Mouse (Mus musculus) CH12.LX (cell line): ENCODE measurements around the gene Ddn. TPM values are rescaled to one million over a fixed set of nuclear protein-coding genes. Genes with fewer than 3 reads are reported as not detected.

ENCODE experiments used
- DNase-seq: peaks from one replicate; pipeline ENCODE4 v3.0.0-alpha.2; 2013; ENCODE audit errors: extremely low read depth
- H3K27ac ChIP-seq: 2 replicates; pipeline ENCODE4 v1.5.1; 2012; ENCODE audit warnings: low read depth, mild to moderate bottlenecking, control low read depth, moderate library complexity; ENCODE audit not compliant: insufficient read depth
- H3K27me3 ChIP-seq: replicated peaks from 2 replicates; pipeline ENCODE3; 2012; ENCODE audit warnings: inconsistent platforms
- H3K36me3 ChIP-seq, 2 experiments: replicated peaks in 1 of 2; 2 replicates each; pipeline versions ENCODE3 to v1.6.1; 2012; ENCODE audit warnings: inconsistent platforms in 1 of 2, low read length in 1 of 2, mild to moderate bottlenecking in 1 of 2, mixed read lengths in 1 of 2, moderate library complexity in 1 of 2; ENCODE audit not compliant: control insufficient read depth in 1 of 2, insufficient read depth in 1 of 2
- H3K4me1 ChIP-seq, 2 experiments: 2 replicates each; pipeline ENCODE4 v1.6.1; 2012; ENCODE audit warnings: inconsistent platforms in 1 of 2, moderate library complexity in 1 of 2; ENCODE audit not compliant: insufficient read depth in 2 of 2, control insufficient read depth in 1 of 2
- H3K4me2 ChIP-seq: 2 replicates; pipeline ENCODE4 v1.6.1; 2012; ENCODE audit warnings: low read depth, mild to moderate bottlenecking, control low read depth; ENCODE audit not compliant: poor library complexity, insufficient read depth, severe bottlenecking
- H3K4me3 ChIP-seq, 3 experiments: fragments of 150-350 bp in 1 of 3; sonication (generic) in 1 of 3; replicated peaks in 1 of 3; 2 replicates each; pipeline versions ENCODE3 to v1.5.1; 2011 to 2012; ENCODE audit warnings: low read depth in 2 of 3, low read length in 2 of 3, mild to moderate bottlenecking in 2 of 3, moderate library complexity in 2 of 3, control low read depth in 1 of 3, improper control_type of control experiment in 1 of 3, inconsistent platforms in 1 of 3, mixed read lengths in 1 of 3; ENCODE audit not compliant: poor library complexity in 1 of 3
- H3K79me2 ChIP-seq: replicated peaks from 2 replicates; pipeline ENCODE4 v1.6.1; 2012; ENCODE audit warnings: mild to moderate bottlenecking, moderate library complexity; ENCODE audit not compliant: control insufficient read depth, poor library complexity, insufficient read depth, severe bottlenecking; ENCODE audit errors: extremely low read depth
- H3K9ac ChIP-seq: 2 replicates; pipeline ENCODE4 v1.6.1; 2012; ENCODE audit warnings: low read depth, mild to moderate bottlenecking, control low read depth, moderate library complexity; ENCODE audit not compliant: insufficient read depth
- H3K9me3 ChIP-seq: replicated peaks from 2 replicates; pipeline ENCODE3; 2012; ENCODE audit warnings: low read length, inconsistent platforms, mixed read lengths
- CTCF ChIP-seq, 2 experiments: IDR thresholded peaks in 1 of 2; conservative IDR thresholded peaks in 1 of 2; 2 replicates each; pipeline ENCODE4 v1.5.1; 2011 to 2012; ENCODE audit warnings: low read depth in 2 of 2, low read length in 2 of 2, improper control_type of control experiment in 1 of 2, inconsistent platforms in 1 of 2, mild to moderate bottlenecking in 1 of 2, moderate library complexity in 1 of 2
- E2F4 ChIP-seq: IDR thresholded peaks from 2 replicates; pipeline ENCODE4 v1.6.1; 2011; ENCODE audit warnings: low read depth, low read length, improper control_type of control experiment; ENCODE audit not compliant: insufficient replicate concordance
- ELF1 ChIP-seq: IDR thresholded peaks from 2 replicates; pipeline ENCODE4 v1.6.1; 2014; ENCODE audit warnings: low read depth, mild to moderate bottlenecking, inconsistent platforms, low read length, improper control_type of control experiment
- EP300 ChIP-seq: IDR thresholded peaks from 2 replicates; pipeline ENCODE4 v1.6.1; 2011; ENCODE audit warnings: low read length, improper control_type of control experiment
- ETS1 ChIP-seq: conservative IDR thresholded peaks from 2 replicates; pipeline ENCODE4 v1.6.1; 2012; ENCODE audit warnings: low read depth, mild to moderate bottlenecking, inconsistent platforms, low read length, improper control_type of control experiment, moderate library complexity
- GABPA ChIP-seq: IDR thresholded peaks from 2 replicates; pipeline ENCODE4 v1.6.1; 2012; ENCODE audit warnings: low read depth, low read length, improper control_type of control experiment, inconsistent platforms; ENCODE audit not compliant: insufficient replicate concordance
- HCFC1 ChIP-seq: IDR thresholded peaks from 2 replicates; pipeline ENCODE4 v1.6.1; 2012; ENCODE audit warnings: low read depth, mild to moderate bottlenecking, inconsistent platforms, low read length, improper control_type of control experiment
- IRF4 ChIP-seq: IDR thresholded peaks from 2 replicates; pipeline ENCODE4 v1.6.1; 2014; ENCODE audit warnings: low read depth, mild to moderate bottlenecking, inconsistent platforms, low read length, improper control_type of control experiment
- JUND ChIP-seq: conservative IDR thresholded peaks from 2 replicates; pipeline ENCODE4 v1.6.1; 2011; ENCODE audit warnings: low read depth, low read length, improper control_type of control experiment
- KAT2A ChIP-seq: IDR thresholded peaks from 2 replicates; pipeline ENCODE4 v1.6.1; 2012; ENCODE audit warnings: low read length, improper control_type of control experiment, inconsistent platforms; ENCODE audit not compliant: insufficient replicate concordance
- MAX ChIP-seq: IDR thresholded peaks from 2 replicates; pipeline ENCODE4 v1.6.1; 2011; ENCODE audit warnings: low read length, improper control_type of control experiment
- MAZ ChIP-seq: IDR thresholded peaks from 2 replicates; pipeline ENCODE4 v1.6.1; 2012; ENCODE audit warnings: low read depth, mild to moderate bottlenecking, inconsistent platforms, low read length, improper control_type of control experiment, moderate library complexity
- MYC ChIP-seq: IDR thresholded peaks from 2 replicates; pipeline ENCODE4 v1.6.1; 2011; ENCODE audit warnings: low read depth, mild to moderate bottlenecking, improper control_type of control experiment, low read length
- NELFE ChIP-seq: IDR thresholded peaks from 2 replicates; pipeline ENCODE4 v1.6.1; 2011; ENCODE audit warnings: low read depth, low read length, improper control_type of control experiment
- NRF1 ChIP-seq: IDR thresholded peaks from 2 replicates; pipeline ENCODE4 v1.6.1; 2014; ENCODE audit warnings: low read depth, mild to moderate bottlenecking, inconsistent platforms, low read length, improper control_type of control experiment, moderate library complexity
- PAX5 ChIP-seq: IDR thresholded peaks from 2 replicates; pipeline ENCODE4 v1.6.1; 2012; ENCODE audit warnings: low read length, inconsistent platforms, mixed read lengths
- POLR2A ChIP-seq: IDR thresholded peaks from 2 replicates; pipeline ENCODE4 v1.6.1; 2011; ENCODE audit warnings: low read depth, mild to moderate bottlenecking, improper control_type of control experiment, low read length
- POLR2AphosphoS2 ChIP-seq: IDR thresholded peaks from 2 replicates; pipeline ENCODE4 v1.6.1; 2011; ENCODE audit warnings: low read depth, low read length, improper control_type of control experiment
- RAD21 ChIP-seq: IDR thresholded peaks from 2 replicates; pipeline ENCODE4 v1.6.1; 2011; ENCODE audit warnings: low read depth, mild to moderate bottlenecking, low read length, improper control_type of control experiment, moderate library complexity
- SMC3 ChIP-seq: IDR thresholded peaks from 2 replicates; pipeline ENCODE4 v1.6.1; 2011; ENCODE audit warnings: low read depth, low read length, improper control_type of control experiment
- TCF12 ChIP-seq: IDR thresholded peaks from 2 replicates; pipeline ENCODE4 v1.6.1; 2014; ENCODE audit warnings: low read depth, mild to moderate bottlenecking, inconsistent platforms, low read length, improper control_type of control experiment
- UBTF ChIP-seq: IDR thresholded peaks from 2 replicates; pipeline ENCODE4 v1.6.1; 2012; ENCODE audit warnings: low read depth, mild to moderate bottlenecking, inconsistent platforms, low read length, improper control_type of control experiment, moderate library complexity
- USF1 ChIP-seq: IDR thresholded peaks from 2 replicates; pipeline ENCODE4 v1.6.1; 2014; ENCODE audit warnings: low read depth, mild to moderate bottlenecking, inconsistent platforms, low read length, improper control_type of control experiment
- ZKSCAN1 ChIP-seq: IDR thresholded peaks from 2 replicates; pipeline ENCODE4 v1.6.1; 2012; ENCODE audit warnings: low read depth, inconsistent platforms, low read length, improper control_type of control experiment, borderline replicate concordance
- ZMIZ1 ChIP-seq: IDR thresholded peaks from 2 replicates; pipeline ENCODE4 v1.6.1; 2012; ENCODE audit warnings: low read depth, mild to moderate bottlenecking, inconsistent platforms, low read length, improper control_type of control experiment
- ZNF384 ChIP-seq: IDR thresholded peaks from 2 replicates; pipeline ENCODE4 v1.6.1; 2012; ENCODE audit warnings: low read depth, low read length, improper control_type of control experiment, inconsistent platforms
- dilution Hi-C: fragments of 300-500 bp; cut with MboI; formaldehyde crosslinking; loops from 2 replicates; pipeline ENCODE4 v1.14.3; 2020; ENCODE audit warnings: low sequenced_read_pairs; ENCODE audit not compliant: extremely low pct_unique_long_range_greater_than_20kb, extremely low pct_ligation_motif_present
- in situ Hi-C: fragments of 300-500 bp; cut with MboI; formaldehyde crosslinking; loops from 3 replicates; pipeline ENCODE4 v1.14.3; 2019; ENCODE audit warnings: low sequenced_read_pairs, low pct_ligation_motif_present, low pct_unique_long_range_greater_than_20kb, mixed read lengths
- polyA plus RNA-seq: library from polyadenylated mRNA; unstranded; fragments of >175 nt; gene quantifications from 2 replicates; pipeline ENCODE4 v1.2.1, GENCODE M21; 2012; ENCODE audit warnings: low read depth; ENCODE audit not compliant: insufficient read length
- total RNA-seq, 2 experiments: library from RNA; depleted of rRNA; stranded (reverse); fragments of 300-350 nt in 1 of 2; fragments of >200 nt in 1 of 2; gene quantifications; 2 replicates each; pipeline ENCODE4 v1.2.3; 2012 to 2014

Gene Ddn
- total and polyA plus RNA-seq, 3 experiments: 0.04 TPM; not detected in 2

DNA sequence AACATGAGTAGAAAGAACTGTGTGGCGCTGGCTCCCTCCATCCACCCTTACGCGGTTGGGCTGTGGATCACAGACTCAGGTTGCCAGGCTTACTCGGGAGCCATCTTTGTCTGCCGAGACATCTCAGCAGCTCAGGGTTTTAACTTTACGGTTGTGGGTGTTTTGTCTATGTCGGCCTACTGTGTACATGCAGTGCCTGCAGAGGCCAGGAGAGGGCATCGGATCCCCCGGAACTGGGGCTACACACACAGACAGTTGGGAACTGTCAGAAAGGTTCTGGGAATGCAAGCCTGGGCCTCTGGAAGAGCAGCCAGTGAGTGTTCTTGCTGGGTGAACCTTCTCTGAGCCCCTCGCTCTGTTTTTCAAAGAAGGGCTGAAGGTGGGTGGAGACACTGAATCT is 12.1 kb upstream of the Ddn start:
- TF ChIP-seq SMC3 (peak; percentile 29; the same call in 1 of the 2 replicates), ELF1 (no peak), KAT2A (no peak), POLR2A (no peak), MYC (no peak), ETS1 (no peak), NRF1 (no peak), JUND (no peak), MAX (no peak), NELFE (no peak), ZKSCAN1 (peak; percentile 85), RAD21 (peak; percentile 34), IRF4 (no peak), CTCF (conservative IDR thresholded peaks at IDR 0.05 in 1 of 2, IDR thresholded peaks at IDR 0.05 in 1 of 2; ENCODE audit: low read depth in 2 of 2, low read length in 2 of 2) (peak; percentile 41 to 67; a peak in 3 of 4 replicates), ZMIZ1 (no peak), PAX5 (no peak), MAZ (no peak), E2F4 (no peak), EP300 (no peak), UBTF (no peak), GABPA (no peak)
- DNase-seq: peak; percentile 38
- peaks cover 0 to 16% of the 10 kb centered on the region in 2 experiments; a peak in 2 of 4 replicates for H3K4me1 ChIP-seq
- dilution Hi-C loops (no loop called here), in situ Hi-C loops (no loop called here)
- no peak overlapping the region for H3K27ac ChIP-seq
- H3K9me3 ChIP-seq: no peaks in the 10 kb centered on the region
- no peak overlapping the region for H3K9ac ChIP-seq
- no peak overlapping the region for H3K4me3 ChIP-seq
- H3K36me3 ChIP-seq: peaks cover 15 to 82% of the 10 kb centered on the region in 2 experiments
- H3K4me2 ChIP-seq: no peak overlapping the region
- H3K27me3 ChIP-seq: no peaks in the 10 kb centered on the region
- H3K79me2 ChIP-seq: no peaks in the 10 kb centered on the region

DNA sequence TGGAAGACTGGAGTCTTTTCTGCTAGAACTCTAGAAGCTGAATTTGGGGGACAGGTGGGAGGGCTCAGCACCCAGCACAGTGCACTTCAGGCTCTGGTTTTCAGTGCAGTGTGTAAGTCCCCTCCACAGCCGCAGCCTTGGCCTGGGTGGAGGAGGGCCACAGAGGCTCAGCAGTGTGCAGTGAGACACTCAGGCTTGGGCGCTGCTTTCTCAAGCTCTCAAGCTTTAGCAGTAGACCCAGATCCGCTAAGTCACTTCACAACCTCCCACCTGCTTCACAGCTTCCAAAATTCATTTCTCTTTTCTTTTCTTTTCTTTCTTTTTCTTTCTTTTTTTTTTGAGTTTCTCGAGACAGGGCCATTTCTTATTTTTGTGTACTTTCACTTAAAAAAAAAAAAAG is 11.6 kb upstream of the Ddn start:
- H3K36me3 ChIP-seq: peaks cover 15 to 82% of the 10 kb centered on the region in 2 experiments
- no peak overlapping the region for H3K9ac ChIP-seq
- dilution Hi-C loops: no loop called here

More for the DNA sequence above, 11.6 kb upstream of the Ddn start:
- in situ Hi-C loops: no loop called here
- no peak for DNase-seq
- Histone ChIP-seq H3K4me1 (peaks cover 0 to 16% of the 10 kb centered on the region in 2 experiments; a peak in 2 of 4 replicates), H3K4me3 (no peak overlapping the region), H3K79me2 (no peaks in the 10 kb centered on the region), H3K9me3 (no peaks in the 10 kb centered on the region), H3K27me3 (no peaks in the 10 kb centered on the region), H3K27ac (no peak overlapping the region), H3K4me2 (no peak overlapping the region)
- no peak for TF ChIP-seq TCF12
- no peak for TF ChIP-seq USF1
- no peak for TF ChIP-seq NELFE
- no peak for TF ChIP-seq EP300
- TF ChIP-seq ELF1: no peak
- TF ChIP-seq POLR2AphosphoS2: no peak
- TF ChIP-seq MAX: no peak
- no peak for TF ChIP-seq RAD21
- TF ChIP-seq ZNF384: no peak
- TF ChIP-seq ZMIZ1: no peak
- TF ChIP-seq E2F4: no peak
- no peak for TF ChIP-seq HCFC1
- TF ChIP-seq MAZ: no peak
- TF ChIP-seq MYC: no peak
